Mouse (Mus musculus) thymus, adult 2 months (tissue): ENCODE results near the gene Gm9803. TPM values are rescaled to one million over a fixed set of nuclear protein-coding genes. Genes with fewer than 3 reads are reported as not detected.

Source experiments
- DNase-seq: peaks from one replicate; pipeline ENCODE4 v3.0.0; 2021
- H3K27ac ChIP-seq: fragments of 200-500 bp; 2 replicates; pipeline ENCODE4 v1.5.1; 2012; ENCODE audit warnings: low read length, control low read depth; ENCODE audit not compliant: control insufficient read depth, insufficient read depth
- H3K27me3 ChIP-seq: fragments of 200-500 bp; 2 replicates; pipeline ENCODE4 v1.6.1; 2012; ENCODE audit warnings: mild to moderate bottlenecking, low read length, moderate library complexity, mixed read lengths; ENCODE audit not compliant: control insufficient read depth, insufficient read depth
- H3K36me3 ChIP-seq: fragments of 200-500 bp; 2 replicates; pipeline ENCODE4 v1.6.1; 2012; ENCODE audit warnings: mild to moderate bottlenecking, low read length, moderate library complexity; ENCODE audit not compliant: control insufficient read depth, insufficient read depth
- H3K4me1 ChIP-seq: fragments of 200-500 bp; replicated peaks from 2 replicates; pipeline ENCODE4 v1.6.1; 2012; ENCODE audit warnings: low read length; ENCODE audit not compliant: control insufficient read depth, insufficient read depth
- H3K4me3 ChIP-seq: fragments of 200-500 bp; 2 replicates; pipeline ENCODE4 v1.5.1; 2012; ENCODE audit warnings: mild to moderate bottlenecking, low read length, control low read depth, moderate library complexity; ENCODE audit not compliant: control insufficient read depth, insufficient read depth
- CTCF ChIP-seq: fragments of 200-500 bp; IDR thresholded peaks from 2 replicates; pipeline ENCODE4 v1.5.1; 2012; ENCODE audit warnings: mild to moderate bottlenecking, control low read depth, low read length, moderate library complexity, borderline replicate concordance; ENCODE audit not compliant: control insufficient read depth, poor library complexity, insufficient read depth; ENCODE audit errors: extremely low read depth
- POLR2A ChIP-seq: fragments of 200-500 bp; IDR thresholded peaks from 2 replicates; pipeline ENCODE4 v1.6.1; 2012; ENCODE audit warnings: mild to moderate bottlenecking, low read length, control low read depth, moderate library complexity; ENCODE audit not compliant: control insufficient read depth, poor library complexity, insufficient read depth; ENCODE audit errors: extremely low read depth
- WGBS: fragments of 180-500 bp; shearing (Covaris S2); methylation state at CpG from one replicate; pipeline ENCODE4 v1.1.7; 2018; 5-methylcytosine and 5-hydroxymethylcytosine counted together
- polyA plus RNA-seq: library from polyadenylated mRNA; depleted of rRNA; stranded (reverse); fragments of >200 nt; gene quantifications from 2 replicates; pipeline ENCODE4 v1.2.3, GENCODE M21; 2012

Gene Gm9803
- polyA plus RNA-seq, 1 experiment, result 155 TPM

DNA sequence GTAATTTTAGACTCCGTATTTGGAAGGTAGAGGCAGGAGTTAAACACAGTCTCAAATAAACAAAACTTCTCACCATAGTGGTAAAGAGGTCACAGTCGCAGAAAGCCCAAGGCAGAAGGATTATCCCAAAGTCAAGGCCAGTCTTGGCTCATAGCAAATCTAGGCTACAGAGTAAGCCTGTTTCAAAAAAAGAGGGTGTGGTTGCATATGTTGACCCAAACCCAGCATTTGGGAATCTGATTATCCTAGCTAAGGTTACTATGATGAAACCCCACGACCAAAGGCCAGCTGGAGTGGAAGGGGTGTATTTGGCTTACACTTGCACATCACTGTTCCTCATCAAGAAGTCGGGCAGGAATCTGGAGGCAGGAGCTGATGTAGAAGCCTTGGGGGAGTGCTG, 35.6 kb upstream of the Gm9803 start:
- H3K27ac ChIP-seq, result no peak overlapping the region
- DNase-seq, result no peak
- 94% methylated on average over 4 of the region's 4 CpGs for WGBS
- no peak overlapping the region for H3K4me3 ChIP-seq
- TF ChIP-seq CTCF (no peak), POLR2A (no peak)
- no peaks in the 10 kb centered on the region for H3K27me3 ChIP-seq
- H3K4me1 ChIP-seq, result no peaks in the 10 kb centered on the region
- H3K36me3 ChIP-seq, result no peaks in the 10 kb centered on the region

DNA sequence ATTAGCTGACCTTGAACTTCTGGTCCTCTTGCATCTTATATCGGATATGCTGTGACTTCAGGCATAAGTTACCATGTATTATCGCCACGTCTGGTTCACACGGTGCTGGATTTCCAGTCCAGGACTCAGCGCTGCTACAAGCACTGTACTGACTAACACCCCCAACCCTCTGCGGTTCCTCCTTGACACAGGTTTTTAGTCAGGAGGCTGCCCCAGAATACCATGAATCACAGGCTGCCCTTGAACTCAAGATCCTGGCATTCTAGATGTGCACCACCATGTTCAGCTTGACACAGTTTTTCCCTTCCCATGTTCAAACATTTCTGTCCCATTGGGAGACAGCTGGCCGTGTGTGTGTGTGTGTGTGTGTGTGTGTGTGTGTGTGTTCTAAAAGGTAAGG, 34.7 kb upstream of the Gm9803 start:
- TF ChIP-seq POLR2A (no peak), CTCF (no peak)
- H3K27ac ChIP-seq, result no peak overlapping the region

DNA sequence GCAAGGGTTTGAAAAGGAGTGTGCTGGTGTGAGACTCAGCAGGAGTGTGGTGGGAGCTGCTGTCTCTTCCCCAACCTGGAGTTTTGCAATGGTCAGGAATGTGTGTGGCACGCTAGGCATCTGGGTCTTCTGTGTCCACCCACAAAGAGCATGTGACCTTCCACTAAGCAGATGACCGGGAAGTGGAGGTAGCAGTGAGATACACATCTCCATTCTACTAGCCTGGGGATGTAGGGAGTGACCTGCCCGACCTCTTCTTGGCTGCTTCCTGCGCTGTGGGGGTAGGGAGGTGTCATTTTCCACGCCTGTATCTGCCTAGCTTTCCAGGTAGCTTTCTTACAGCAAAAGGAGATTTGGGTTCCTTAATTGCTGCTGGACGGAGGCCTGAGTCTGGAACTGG, 34.3 kb upstream of the Gm9803 start:
- TF ChIP-seq CTCF (no peak), POLR2A (no peak)
- 90% methylated on average over 6 of the region's 6 CpGs for WGBS
- H3K27me3 ChIP-seq, result no peaks in the 10 kb centered on the region
- no peak overlapping the region for H3K4me3 ChIP-seq
- H3K4me1 ChIP-seq, result no peaks in the 10 kb centered on the region
- no peak overlapping the region for H3K27ac ChIP-seq
- H3K36me3 ChIP-seq, result no peaks in the 10 kb centered on the region
- DNase-seq, result no peak

More for the DNA sequence above, 34.7 kb upstream of the Gm9803 start:
- H3K36me3 ChIP-seq, result no peaks in the 10 kb centered on the region
- H3K4me1 ChIP-seq, result no peaks in the 10 kb centered on the region
- no peaks in the 10 kb centered on the region for H3K27me3 ChIP-seq
- WGBS, result 92% methylated on average over 7 of the region's 7 CpGs
- H3K4me3 ChIP-seq, result no peak overlapping the region
- no peak for DNase-seq

DNA sequence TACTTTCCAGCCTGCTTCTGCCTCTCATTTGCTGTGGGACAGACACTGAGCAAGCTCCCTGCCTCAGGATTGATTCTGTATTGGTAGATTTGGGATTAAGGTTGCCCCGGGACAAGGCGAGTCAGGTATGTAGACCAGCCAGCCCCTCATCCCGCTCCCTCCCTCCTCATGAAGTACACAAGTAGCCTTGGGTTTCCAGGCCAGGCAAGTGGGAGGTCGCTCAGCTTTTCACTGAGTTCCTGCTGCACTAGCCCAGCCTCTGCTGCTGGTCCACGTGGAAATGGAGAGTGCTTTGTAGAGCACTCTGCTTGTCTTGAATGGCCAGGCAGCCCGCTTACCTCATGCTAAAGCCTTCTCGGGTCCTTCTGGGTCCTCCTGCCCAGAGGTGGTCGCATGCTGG, 33.9 kb upstream of the Gm9803 start:
- no peaks in the 10 kb centered on the region for H3K4me1 ChIP-seq
- no peak overlapping the region for H3K27ac ChIP-seq
- TF ChIP-seq POLR2A, result no peak
- no peak for TF ChIP-seq CTCF
- H3K27me3 ChIP-seq, result no peaks in the 10 kb centered on the region
- WGBS, result 91% methylated on average over 8 of the region's 8 CpGs
- H3K4me3 ChIP-seq, result no peak overlapping the region
- no peak for DNase-seq
- H3K36me3 ChIP-seq, result no peaks in the 10 kb centered on the region

DNA sequence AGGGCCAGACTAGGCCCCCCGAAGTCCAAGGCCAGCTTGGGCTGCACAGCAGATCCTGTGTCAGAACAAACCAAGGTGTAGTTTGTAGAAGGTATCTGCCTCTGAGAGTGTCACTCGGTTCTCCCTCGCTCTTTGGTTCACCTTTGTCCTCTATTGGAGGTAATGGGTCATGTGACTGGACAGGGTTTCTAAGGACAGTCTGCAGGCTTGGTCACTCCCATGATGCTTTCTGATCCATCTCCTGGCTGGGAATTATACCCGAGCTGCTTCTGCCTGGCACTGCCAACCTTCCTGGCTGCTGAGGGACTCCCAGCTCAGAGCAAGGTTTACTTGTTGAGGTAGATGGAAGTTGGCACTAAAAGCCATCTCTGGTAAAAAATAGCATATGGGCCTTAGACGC, 33.0 kb upstream of the Gm9803 start:
- Histone ChIP-seq H3K27ac (no peak overlapping the region), H3K27me3 (no peaks in the 10 kb centered on the region), H3K4me1 (no peaks in the 10 kb centered on the region), H3K36me3 (no peaks in the 10 kb centered on the region), H3K4me3 (no peak overlapping the region)
- DNase-seq, result no peak
- no peak for TF ChIP-seq CTCF
- TF ChIP-seq POLR2A, result no peak
- WGBS, result 97% methylated on average over 5 of the region's 5 CpGs

DNA sequence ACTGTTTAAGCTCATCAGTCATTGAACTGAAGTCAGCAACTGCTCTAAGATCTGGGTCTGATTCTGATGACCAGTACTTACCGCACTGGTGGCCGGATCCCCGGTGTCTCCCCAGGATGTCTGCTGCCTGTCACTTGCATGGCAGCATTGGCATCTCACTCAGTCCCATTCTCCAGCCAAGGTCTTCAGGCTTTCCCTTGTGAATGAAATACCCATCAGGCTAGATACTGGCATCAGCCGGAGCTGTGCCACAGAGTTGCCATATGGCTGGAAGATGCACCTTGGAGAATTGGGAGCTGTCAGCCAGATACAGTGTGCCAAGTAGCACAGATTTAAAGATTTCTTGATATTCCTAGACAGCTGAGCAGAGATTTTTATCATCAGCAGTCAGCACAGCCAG, 21.3 kb upstream of the Gm9803 start:
- no peak for TF ChIP-seq POLR2A
- TF ChIP-seq CTCF, result no peak
- Histone ChIP-seq H3K4me3 (no peak overlapping the region), H3K36me3 (no peaks in the 10 kb centered on the region), H3K27me3 (no peaks in the 10 kb centered on the region), H3K4me1 (peaks cover 5% of the 10 kb centered on the region), H3K27ac (no peak overlapping the region)
- no peak for DNase-seq
- WGBS, result 98% methylated on average over 4 of the region's 4 CpGs

DNA sequence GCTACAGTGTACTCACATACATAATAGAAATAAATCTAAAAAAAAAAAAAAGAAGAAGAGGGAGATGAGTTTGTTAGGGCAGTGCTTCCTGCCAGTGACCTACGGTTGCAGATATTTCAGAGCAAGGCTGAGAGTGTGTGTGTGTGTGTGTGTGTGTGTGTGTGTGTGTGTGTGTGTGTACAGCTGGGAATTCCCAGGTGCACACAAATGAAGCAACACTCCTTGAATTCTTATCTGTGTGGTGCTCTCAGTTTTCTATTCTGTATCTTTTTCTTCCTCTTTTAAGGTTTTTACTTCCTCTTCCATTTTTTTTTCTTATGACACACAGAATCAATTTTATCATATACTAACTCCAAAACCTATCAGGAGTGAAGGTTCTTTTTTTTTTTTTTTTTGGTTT, 19.6 kb upstream of the Gm9803 start:
- Histone ChIP-seq H3K27ac (no peak overlapping the region), H3K4me1 (peaks cover 5% of the 10 kb centered on the region), H3K36me3 (no peaks in the 10 kb centered on the region), H3K4me3 (no peak overlapping the region), H3K27me3 (no peaks in the 10 kb centered on the region)
- 44% methylated on average over 1 of the region's 1 CpGs for WGBS
- no peak for TF ChIP-seq POLR2A
- DNase-seq, result no peak

DNA sequence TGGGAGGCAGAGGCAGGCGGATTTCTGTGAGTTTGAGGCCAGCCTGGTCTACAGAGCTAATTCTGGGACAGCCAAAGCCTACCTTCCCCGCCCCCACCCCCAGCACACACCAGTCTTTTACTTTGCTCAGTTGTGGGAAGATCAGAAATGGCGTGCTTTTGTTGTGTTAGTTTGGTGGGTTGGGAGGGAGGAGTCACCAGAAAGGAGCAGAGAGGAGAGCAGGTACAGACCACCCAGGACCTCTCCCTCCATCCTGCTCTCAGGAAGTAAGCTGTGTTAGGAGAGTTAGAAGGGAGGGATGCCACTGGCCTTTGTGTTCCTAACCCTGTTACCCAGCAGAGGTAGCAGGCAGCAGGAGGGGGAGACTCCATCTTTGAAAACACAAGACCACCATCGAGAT, 16.8 kb upstream of the Gm9803 start:
- WGBS, result 61% methylated on average over 4 of the region's 4 CpGs
- DNase-seq, result no peak
- no peak overlapping the region for H3K27ac ChIP-seq
- TF ChIP-seq CTCF (no peak), POLR2A (no peak)
- H3K36me3 ChIP-seq, result peaks cover 7% of the 10 kb centered on the region
- H3K27me3 ChIP-seq, result no peaks in the 10 kb centered on the region
- peaks cover 5% of the 10 kb centered on the region for H3K4me1 ChIP-seq
- H3K4me3 ChIP-seq, result no peak overlapping the region
